Mouse (Mus musculus): ENCODE results near the gene Dvl3.

The Dvl3 gene

GRCm38 (mm10) chr16:20547423-20547822 is 30.6 kb downstream of the Dvl3 start:
- no peak for DNase-seq (ENCODE audit: low spot score)

DNA sequence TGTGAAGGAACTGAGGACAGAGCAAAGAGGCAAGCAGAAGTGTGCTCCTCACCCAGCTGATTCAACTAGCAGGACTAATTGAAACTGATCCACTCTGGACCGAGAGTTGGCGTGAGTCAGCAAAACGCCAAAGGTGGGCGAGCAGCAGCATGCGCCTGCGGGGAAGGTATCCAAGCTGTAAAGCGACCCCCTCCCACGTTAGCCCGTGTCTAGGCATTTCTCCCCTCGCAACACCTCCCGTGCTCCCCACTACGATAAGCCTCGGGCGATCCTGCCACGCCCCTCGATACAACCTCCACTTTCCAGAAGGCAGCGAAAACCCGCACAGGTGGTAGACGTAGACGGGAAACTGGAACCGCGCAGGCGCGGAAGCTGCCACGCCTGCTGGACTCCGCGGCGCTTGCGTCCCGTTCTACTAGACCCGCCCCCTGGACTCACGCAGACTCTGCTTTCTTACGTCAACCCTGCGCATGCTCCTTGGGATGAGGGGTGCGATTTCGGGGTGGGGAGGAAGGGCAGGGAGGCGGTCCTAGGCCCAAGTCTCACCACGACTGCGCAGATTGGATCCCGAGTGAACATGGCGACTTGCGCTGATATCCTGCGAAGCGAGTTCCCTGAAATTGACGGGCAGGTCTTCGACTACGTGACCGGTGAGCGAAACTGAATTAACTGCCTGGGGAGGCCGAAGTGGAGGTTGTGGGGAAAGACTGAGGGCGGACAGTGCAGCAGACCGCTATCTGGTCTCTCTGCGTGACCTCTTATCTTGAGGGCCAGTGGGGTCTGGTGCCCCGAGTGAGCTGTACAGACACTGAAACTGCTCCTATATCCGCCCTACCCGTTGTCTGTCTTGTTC is 31.5 kb downstream of the Dvl3 start, which contains the start of gene Abcf3:
TSS of gene Abcf3 (plus strand) at position 482 of the 853 bp plus-strand sequence.
- DNase-seq (ENCODE audit: low spot score): peak; percentile 89

GRCm38 (mm10) chr16:20549161-20549560 is 32.4 kb downstream of the Dvl3 start:
- no peak for DNase-seq (ENCODE audit: low spot score)

GRCm38 (mm10) chr16:20551691-20552090 is 34.9 kb downstream of the Dvl3 start:
- no peak for DNase-seq (ENCODE audit: low spot score)

DNA sequence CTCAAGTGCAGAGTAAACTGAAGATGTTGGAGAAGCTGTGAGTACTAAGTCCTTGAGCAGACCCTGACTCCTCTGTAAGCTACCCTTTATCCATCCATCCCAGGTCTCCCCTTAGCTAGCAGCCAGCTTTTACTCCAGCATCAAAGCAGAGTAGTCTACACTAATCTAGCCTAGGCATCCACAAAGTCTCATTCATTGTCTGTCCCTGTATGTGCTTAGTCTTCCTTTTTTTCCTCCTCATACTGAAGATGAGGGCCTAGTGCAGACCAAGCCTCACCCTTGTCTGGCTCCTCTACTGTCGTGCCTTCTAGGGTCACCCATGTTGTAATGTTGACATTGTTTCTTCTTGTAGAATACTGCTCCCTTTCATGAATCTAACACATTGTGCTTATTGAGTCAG is 35.8 kb downstream of the Dvl3 start:
- DNase-seq (ENCODE audit: low spot score): no peak

DNA sequence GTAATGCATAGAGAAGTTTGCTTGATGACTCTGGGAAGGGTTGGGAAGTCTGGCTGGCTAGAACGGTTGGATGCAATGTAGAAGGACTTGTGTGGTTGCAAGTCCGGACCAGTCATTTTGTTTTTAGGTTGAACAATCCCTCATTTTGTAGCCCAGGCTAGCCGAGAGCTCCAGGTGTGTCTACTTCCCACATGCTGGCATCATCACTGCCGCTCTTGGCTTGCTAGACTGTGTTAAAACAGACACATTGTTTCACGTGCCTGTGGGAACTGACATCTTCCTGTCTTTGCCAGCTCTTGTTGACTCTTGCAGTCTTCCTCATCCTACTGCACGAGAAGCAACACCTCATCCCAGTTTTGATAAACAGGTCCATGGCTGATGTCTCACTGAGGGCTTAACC is 38.2 kb downstream of the Dvl3 start:
- no peak for DNase-seq (ENCODE audit: low spot score)

DNA sequence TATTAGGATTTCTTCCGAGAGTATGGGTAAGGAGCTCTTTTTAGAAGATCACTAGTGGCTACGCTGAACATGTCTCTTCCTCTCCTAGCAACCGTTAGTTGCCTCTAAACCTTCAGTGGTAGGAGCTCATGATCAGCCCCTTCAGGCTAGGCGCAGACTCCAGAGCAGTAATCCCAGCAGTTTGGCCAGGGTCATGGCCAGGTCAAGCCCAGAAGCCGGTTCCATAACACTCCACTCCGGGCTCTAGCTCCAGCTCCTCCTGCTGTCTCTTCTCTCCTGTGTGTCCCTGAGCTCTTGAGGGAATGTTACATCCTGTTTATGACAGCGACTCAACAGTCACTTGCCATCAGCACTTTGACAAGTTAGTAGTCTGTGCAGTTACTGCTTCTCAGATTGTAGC is 40.6 kb downstream of the Dvl3 start:
- no peak for DNase-seq (ENCODE audit: low spot score)

DNA sequence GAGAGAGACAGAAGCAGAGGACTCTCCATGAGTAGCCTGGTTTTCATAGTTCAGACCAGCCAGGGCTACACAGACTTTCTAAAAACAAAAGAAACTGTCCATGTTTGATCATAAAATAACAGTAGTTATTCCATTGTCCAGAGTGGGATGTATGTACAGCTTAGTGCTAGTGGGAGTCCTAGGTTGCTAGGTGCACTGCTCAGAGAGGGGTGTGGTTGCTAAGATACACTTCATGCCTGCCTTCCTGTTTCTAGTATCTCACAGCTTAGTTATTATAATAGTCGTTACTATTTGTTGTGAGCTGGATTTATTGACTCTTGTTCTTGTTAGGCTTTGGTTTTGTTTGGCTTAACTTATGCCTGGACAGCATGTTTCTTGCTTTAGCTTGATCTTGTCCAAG is 48.3 kb downstream of the Dvl3 start:
- DNase-seq (ENCODE audit: low spot score): no peak

Measured in ovary, postnatal 10 days (tissue).